Mouse (Mus musculus) thymus, postnatal 4 days (tissue): Measurements from ENCODE around the gene Ano1.
A peak's percentile ranks its signal among the peaks of the same experiment; 100 is the strongest.

ENCODE experiments used
- DNase-seq: peaks from one replicate; pipeline ENCODE4 v3.0.0; 2021

Ano1 gene

GRCm38 (mm10) chr7:144634875-144635274 lies 116.9 kb downstream of the Ano1 start:
- DNase-seq, result no peak

- no peak for DNase-seq
These were observed 117.3 kb downstream of the Ano1 start for GRCm38 (mm10) chr7:144634450-144634849.

- DNase-seq, result no peak
These were observed 119.5 kb downstream of the Ano1 start for GRCm38 (mm10) chr7:144632321-144632720.

GRCm38 (mm10) chr7:144630622-144631021 lies 121.2 kb downstream of the Ano1 start:
- DNase-seq, result no peak

GRCm38 (mm10) chr7:144628334-144628915 lies 123.3 kb downstream of the Ano1 start:
- DNase-seq, result no peak

- no peak for DNase-seq
These were observed 124.0 kb downstream of the Ano1 start for GRCm38 (mm10) chr7:144627606-144628333.

GRCm38 (mm10) chr7:144626042-144626441 lies 125.7 kb downstream of the Ano1 start:
- no peak for DNase-seq

- no peak for DNase-seq
These were observed 130.8 kb downstream of the Ano1 start for GRCm38 (mm10) chr7:144620721-144621681.

- DNase-seq, result no peak
These were observed 131.5 kb downstream of the Ano1 start for GRCm38 (mm10) chr7:144620315-144620714.

GRCm38 (mm10) chr7:144615343-144615742 lies 136.4 kb downstream of the Ano1 start:
- DNase-seq, result no peak

- no peak for DNase-seq
These were observed 138.9 kb downstream of the Ano1 start for GRCm38 (mm10) chr7:144612829-144613228.

GRCm38 (mm10) chr7:144612351-144612750 lies 139.4 kb downstream of the Ano1 start:
- no peak for DNase-seq

GRCm38 (mm10) chr7:144611595-144611994 lies 140.2 kb downstream of the Ano1 start:
- DNase-seq, result no peak

- no peak for DNase-seq
These were observed 142.2 kb downstream of the Ano1 start for GRCm38 (mm10) chr7:144609568-144609967.

GRCm38 (mm10) chr7:144607862-144608261 lies 143.9 kb downstream of the Ano1 start:
- peak; percentile 40 for DNase-seq

GRCm38 (mm10) chr7:144604735-144605134 lies 147.0 kb downstream of the Ano1 start:
- no peak for DNase-seq

GRCm38 (mm10) chr7:144604291-144604690 lies 147.5 kb downstream of the Ano1 start:
- DNase-seq, result no peak

GRCm38 (mm10) chr7:144600333-144600900 lies 151.4 kb downstream of the Ano1 start:
- DNase-seq, result no peak

GRCm38 (mm10) chr7:144589508-144589907 lies 162.3 kb downstream of the Ano1 start:
- no peak for DNase-seq

GRCm38 (mm10) chr7:144587291-144587690 lies 164.5 kb downstream of the Ano1 start:
- peak; percentile 63 for DNase-seq

GRCm38 (mm10) chr7:144585648-144586047 lies 166.1 kb downstream of the Ano1 start:
- peak; percentile 78 for DNase-seq

- peak; percentile 78 for DNase-seq
These were observed 168.2 kb downstream of the Ano1 start for GRCm38 (mm10) chr7:144583619-144584018.
